Mouse (Mus musculus) midbrain, embryonic 11.5 days (tissue): ENCODE data around the gene Pou2f2. TPM values are rescaled to one million over a fixed set of nuclear protein-coding genes. Genes with fewer than 3 reads are reported as not detected.

Experiments
- ATAC-seq: fragments of 200-750 bp; cut with Nextera tagmentation; 2 replicates; pipeline ENCODE4 v1.8.0; 2017; ENCODE audit warnings: moderate TSS enrichment, moderate library complexity; ENCODE audit not compliant: low FRiP score
- DNase-seq: peaks from one replicate; pipeline ENCODE4 v3.0.0; 2015; ENCODE audit warnings: low spot score; ENCODE audit errors: missing footprints
- H3K27ac ChIP-seq: fragments of 300-500 bp; sonication (generic); 2 replicates; pipeline ENCODE4 v1.5.1; 2014; ENCODE audit warnings: low read depth, low read length
- H3K27me3 ChIP-seq: fragments of 300-500 bp; sonication (generic); 2 replicates; pipeline ENCODE4 v1.6.1; 2014; ENCODE audit warnings: mild to moderate bottlenecking, low read length, moderate library complexity, mixed read lengths; ENCODE audit not compliant: control insufficient read depth, insufficient read depth
- H3K36me3 ChIP-seq: fragments of 300-500 bp; sonication (generic); 2 replicates; pipeline ENCODE4 v1.6.1; 2014; ENCODE audit warnings: mild to moderate bottlenecking, low read length, moderate library complexity, mixed read lengths; ENCODE audit not compliant: control insufficient read depth, insufficient read depth
- H3K4me1 ChIP-seq: fragments of 300-500 bp; sonication (generic); 2 replicates; pipeline ENCODE4 v1.6.1; 2014; ENCODE audit warnings: low read length; ENCODE audit not compliant: control insufficient read depth, insufficient read depth
- H3K4me2 ChIP-seq: fragments of 300-500 bp; sonication (generic); 2 replicates; pipeline ENCODE4 v1.6.1; 2014; ENCODE audit warnings: mild to moderate bottlenecking, moderate library complexity
- H3K4me3 ChIP-seq: fragments of 300-500 bp; sonication (generic); 2 replicates; pipeline ENCODE4 v1.5.1; 2014; ENCODE audit warnings: low read depth, low read length
- H3K9ac ChIP-seq: fragments of 300-500 bp; sonication (generic); 2 replicates; pipeline ENCODE4 v1.6.1; 2014; ENCODE audit warnings: low read length
- H3K9me3 ChIP-seq: fragments of 300-500 bp; sonication (generic); 2 replicates; pipeline ENCODE4 v1.6.1; 2016; ENCODE audit warnings: low read length; ENCODE audit not compliant: control insufficient read depth
- WGBS: fragments of 180-500 bp; shearing (Covaris S2); extraction: QIAGEN DNeasy Blood & Tissue Kit; methylation state at CpG from one replicate; pipeline ENCODE4 v1.1.7; 2014; 5-methylcytosine and 5-hydroxymethylcytosine counted together
- polyA plus RNA-seq: library from polyadenylated mRNA; unstranded; fragments of >200 nt; fragmentation: Nextera tagmentation; extraction: Ambion mirVana; gene quantifications from 2 replicates; pipeline ENCODE4 v1.2.1, GENCODE M21; 2014

Gene Pou2f2
- polyA plus RNA-seq, 1 experiment from 2014 or later: 26.6 TPM

GRCm38 (mm10) chr7:25203624-25204023 is 24.1 kb upstream of the Pou2f2 start:
- Histone ChIP-seq H3K9ac (no peak overlapping the region), H3K4me1 (no peaks in the 10 kb centered on the region), H3K27me3 (no peaks in the 10 kb centered on the region), H3K9me3 (no peaks in the 10 kb centered on the region), H3K36me3 (peaks cover 5% of the 10 kb centered on the region; the same call in 1 of the 2 replicates), H3K4me2 (no peak overlapping the region), H3K27ac (no peak overlapping the region), H3K4me3 (no peak overlapping the region)
- 92% methylated on average over 20 of the region's 20 CpGs for WGBS
- no peak for ATAC-seq
- peak; percentile 8 for DNase-seq

GRCm38 (mm10) chr7:25197384-25198018 is 18.0 kb upstream of the Pou2f2 start:
- DNase-seq: peak; percentile 71
- ATAC-seq: no peak
- no peaks in the 10 kb centered on the region for H3K4me1 ChIP-seq

GRCm38 (mm10) chr7:25196107-25196506 is 16.6 kb upstream of the Pou2f2 start:
- no peaks in the 10 kb centered on the region for H3K9me3 ChIP-seq
- DNase-seq (no peak), ATAC-seq (no peak)
- H3K4me3 ChIP-seq: no peak overlapping the region
- H3K27me3 ChIP-seq: no peaks in the 10 kb centered on the region
- 92% methylated on average over 9 of the region's 9 CpGs for WGBS
- no peak overlapping the region for H3K4me2 ChIP-seq
- no peaks in the 10 kb centered on the region for H3K36me3 ChIP-seq
- no peak overlapping the region for H3K9ac ChIP-seq
- H3K27ac ChIP-seq: no peak overlapping the region
- H3K4me1 ChIP-seq: no peaks in the 10 kb centered on the region

More at GRCm38 (mm10) chr7:25197384-25198018, 18.0 kb upstream of the Pou2f2 start:
- no peak overlapping the region for H3K4me3 ChIP-seq
- H3K36me3 ChIP-seq: no peaks in the 10 kb centered on the region
- H3K9ac ChIP-seq: no peak overlapping the region
- WGBS: 77% methylated on average over 10 of the region's 10 CpGs
- no peaks in the 10 kb centered on the region for H3K27me3 ChIP-seq
- no peak overlapping the region for H3K4me2 ChIP-seq
- H3K27ac ChIP-seq: no peak overlapping the region
- H3K9me3 ChIP-seq: no peaks in the 10 kb centered on the region

GRCm38 (mm10) chr7:25195148-25195547 is 15.6 kb upstream of the Pou2f2 start:
- ATAC-seq (no peak), DNase-seq (peak; percentile 49)
- Histone ChIP-seq H3K9ac (no peak overlapping the region), H3K4me2 (no peak overlapping the region), H3K4me3 (no peak overlapping the region), H3K36me3 (no peaks in the 10 kb centered on the region), H3K9me3 (no peaks in the 10 kb centered on the region), H3K4me1 (no peaks in the 10 kb centered on the region), H3K27ac (no peak overlapping the region), H3K27me3 (no peaks in the 10 kb centered on the region; the same call in 1 of the 2 replicates)
- WGBS: 72% methylated on average over 3 of the region's 3 CpGs

GRCm38 (mm10) chr7:25192110-25192509 is 12.6 kb upstream of the Pou2f2 start:
- no peak for ATAC-seq
- WGBS: 76% methylated on average over 8 of the region's 8 CpGs
- no peaks in the 10 kb centered on the region for H3K9me3 ChIP-seq

GRCm38 (mm10) chr7:25190806-25191205 is 11.3 kb upstream of the Pou2f2 start:
- H3K27me3 ChIP-seq: no peaks in the 10 kb centered on the region; the same call in 1 of the 2 replicates
- H3K36me3 ChIP-seq: no peaks in the 10 kb centered on the region
- no peaks in the 10 kb centered on the region for H3K4me1 ChIP-seq
- H3K4me3 ChIP-seq: no peak overlapping the region
- H3K4me2 ChIP-seq: no peak overlapping the region
- no peak overlapping the region for H3K9ac ChIP-seq
- ATAC-seq (no peak), DNase-seq (no peak)
- 89% methylated on average over 11 of the region's 11 CpGs for WGBS
- H3K27ac ChIP-seq: no peak overlapping the region
- H3K9me3 ChIP-seq: no peaks in the 10 kb centered on the region

More at GRCm38 (mm10) chr7:25192110-25192509, 12.6 kb upstream of the Pou2f2 start:
- Histone ChIP-seq H3K4me2 (no peak overlapping the region), H3K4me1 (no peaks in the 10 kb centered on the region), H3K27ac (no peak overlapping the region), H3K9ac (no peak overlapping the region), H3K36me3 (no peaks in the 10 kb centered on the region), H3K27me3 (no peaks in the 10 kb centered on the region; the same call in 1 of the 2 replicates), H3K4me3 (no peak overlapping the region)
- DNase-seq: no peak

GRCm38 (mm10) chr7:25187662-25188650 is 8.4 kb upstream of the Pou2f2 start:
- Histone ChIP-seq H3K4me1 (no peaks in the 10 kb centered on the region), H3K9ac (no peak overlapping the region), H3K36me3 (no peaks in the 10 kb centered on the region), H3K27me3 (peaks cover 5% of the 10 kb centered on the region), H3K9me3 (no peaks in the 10 kb centered on the region), H3K4me3 (no peak overlapping the region), H3K27ac (no peak overlapping the region), H3K4me2 (no peak overlapping the region)
- DNase-seq (peak; percentile 99), ATAC-seq (peak; percentile 92)
- WGBS: 29% methylated on average over 21 of the region's 21 CpGs

GRCm38 (mm10) chr7:25184091-25184490 is 4.6 kb upstream of the Pou2f2 start:
- ATAC-seq (no peak), DNase-seq (no peak)
- 85% methylated on average over 6 of the region's 6 CpGs for WGBS
- Histone ChIP-seq H3K27me3 (peaks cover 33% of the 10 kb centered on the region), H3K9me3 (no peaks in the 10 kb centered on the region), H3K36me3 (no peaks in the 10 kb centered on the region), H3K4me3 (no peak overlapping the region), H3K9ac (no peak overlapping the region), H3K4me2 (no peak overlapping the region), H3K4me1 (peaks cover 12% of the 10 kb centered on the region), H3K27ac (no peak overlapping the region)

GRCm38 (mm10) chr7:25181814-25182213 is 2.3 kb upstream of the Pou2f2 start:
- peaks cover 40% of the 10 kb centered on the region for H3K27me3 ChIP-seq
- WGBS: 5% methylated on average over 21 of the region's 21 CpGs
- ATAC-seq (no peak), DNase-seq (peak; percentile 91)
- H3K4me2 ChIP-seq: peak overlapping the region; percentile 41
- no peaks in the 10 kb centered on the region for H3K9me3 ChIP-seq
- peak overlapping the region; percentile 6; the same call in 1 of the 2 replicates for H3K4me3 ChIP-seq
- no peak overlapping the region for H3K27ac ChIP-seq
- 0 out of 2 replicates have a peak overlapping the region, but pooled peaks have one; percentile 4 for H3K9ac ChIP-seq
- no peaks in the 10 kb centered on the region for H3K36me3 ChIP-seq
- peaks cover 22% of the 10 kb centered on the region for H3K4me1 ChIP-seq
